Mouse (Mus musculus): ENCODE measurements around the gene Snrpd3.

Snrpd3 gene

GRCm38 (mm10) chr10:75534934-75535333 is 17.6 kb downstream of the Snrpd3 start:
- no peak for DNase-seq (ENCODE audit: low spot score in 2 of 2)

GRCm38 (mm10) chr10:75535423-75535822 is 18.1 kb downstream of the Snrpd3 start:
- no peak for DNase-seq (ENCODE audit: low spot score in 2 of 2)

GRCm38 (mm10) chr10:75536123-75536522 is 18.8 kb downstream of the Snrpd3 start:
- DNase-seq (ENCODE audit: low spot score in 2 of 2): no peak

- no peak for DNase-seq (ENCODE audit: low spot score in 2 of 2)
These were observed 30.6 kb downstream of the Snrpd3 start for GRCm38 (mm10) chr10:75547901-75548300.

- DNase-seq (ENCODE audit: low spot score in 2 of 2): no peak
These were observed 31.1 kb downstream of the Snrpd3 start for GRCm38 (mm10) chr10:75548486-75548885.

GRCm38 (mm10) chr10:75549886-75550285 is 32.5 kb downstream of the Snrpd3 start:
- DNase-seq (ENCODE audit: low spot score in 2 of 2): no peak

- no peak for DNase-seq (ENCODE audit: low spot score in 2 of 2)
These were observed 33.8 kb downstream of the Snrpd3 start for GRCm38 (mm10) chr10:75551175-75551574.

GRCm38 (mm10) chr10:75552106-75552505 is 34.8 kb downstream of the Snrpd3 start:
- DNase-seq (ENCODE audit: low spot score in 2 of 2): no peak

GRCm38 (mm10) chr10:75552701-75553450 is 35.5 kb downstream of the Snrpd3 start:
- no peak for DNase-seq (ENCODE audit: low spot score in 2 of 2)

- no peak for DNase-seq (ENCODE audit: low spot score in 2 of 2)
These were observed 36.7 kb downstream of the Snrpd3 start for GRCm38 (mm10) chr10:75554090-75554489.

- DNase-seq (ENCODE audit: low spot score in 2 of 2): no peak
These were observed 38.2 kb downstream of the Snrpd3 start for GRCm38 (mm10) chr10:75555557-75555956.

GRCm38 (mm10) chr10:75556026-75556425 is 38.7 kb downstream of the Snrpd3 start:
- DNase-seq (ENCODE audit: low spot score in 2 of 2): peak; percentile 57 to 76

- DNase-seq (ENCODE audit: low spot score in 2 of 2): peak in 1 of 2 experiments; percentile 42
These were observed 41.2 kb downstream of the Snrpd3 start for GRCm38 (mm10) chr10:75558515-75558914.

GRCm38 (mm10) chr10:75559041-75559675 is 41.8 kb downstream of the Snrpd3 start:
- no peak for DNase-seq (ENCODE audit: low spot score in 2 of 2)

- no peak for DNase-seq (ENCODE audit: low spot score in 2 of 2)
These were observed 42.6 kb downstream of the Snrpd3 start, which contains the start of gene Lrrc75b for GRCm38 (mm10) chr10:75559676-75560548. Gene Lrrc75b (minus strand): TSS chr10:75560330.

- DNase-seq (ENCODE audit: low spot score in 2 of 2): no peak
These were observed 43.2 kb downstream of the Snrpd3 start for GRCm38 (mm10) chr10:75560549-75560899.

GRCm38 (mm10) chr10:75561071-75561654 is 43.8 kb downstream of the Snrpd3 start, which contains the start of gene Ggt1:
Gene Ggt1 (plus strand): TSS chr10:75561604.
- DNase-seq (ENCODE audit: low spot score in 2 of 2): no peak

GRCm38 (mm10) chr10:75562596-75562995 is 45.2 kb downstream of the Snrpd3 start:
- no peak for DNase-seq (ENCODE audit: low spot score in 2 of 2)

GRCm38 (mm10) chr10:75564687-75565265 is 47.4 kb downstream of the Snrpd3 start:
- no peak for DNase-seq (ENCODE audit: low spot score in 2 of 2)

- DNase-seq (ENCODE audit: low spot score in 2 of 2): no peak
These were observed 48.1 kb downstream of the Snrpd3 start for GRCm38 (mm10) chr10:75565436-75565835.

- no peak for DNase-seq (ENCODE audit: low spot score in 2 of 2)
These were observed 48.6 kb downstream of the Snrpd3 start for GRCm38 (mm10) chr10:75565906-75566305.

All from frontal cortex, postnatal 14 days (tissue).